Mouse (Mus musculus): ENCODE data around the gene Nans. TPM values are rescaled to one million over a fixed set of nuclear protein-coding genes. Genes with fewer than 3 reads are reported as not detected.

Nans gene
- polyA plus RNA-seq, 1 experiment from 2014 or later = 105 TPM

GRCm38 (mm10) chr4:46452855-46453719 is 36.0 kb upstream of the Nans start:
- H3K4me2 ChIP-seq = peak overlapping the region; percentile 81
- no peak for ATAC-seq (ENCODE audit: insufficient number of reproducible peaks, insufficient read depth, low FRiP score, low TSS enrichment, low read depth)
- H3K9me3 ChIP-seq = no peaks in the 10 kb centered on the region
- H3K4me1 ChIP-seq = peaks cover 47% of the 10 kb centered on the region
- 0 out of 2 replicates have a peak, but pooled peaks cover 9% of the 10 kb centered on the region for H3K36me3 ChIP-seq
- H3K27me3 ChIP-seq = no peaks in the 10 kb centered on the region
- H3K9ac ChIP-seq = peak overlapping the region; percentile 99
- peak overlapping the region; percentile 87 for H3K4me3 ChIP-seq
- 36% methylated on average over 13 of the region's 13 CpGs for WGBS
- H3K27ac ChIP-seq = peak overlapping the region; percentile 100

GRCm38 (mm10) chr4:46454097-46454864 is 34.8 kb upstream of the Nans start:
- Histone ChIP-seq H3K4me1 (peaks cover 47% of the 10 kb centered on the region), H3K4me2 (peak overlapping the region; percentile 81), H3K9me3 (no peaks in the 10 kb centered on the region), H3K9ac (no peak overlapping the region), H3K27me3 (no peaks in the 10 kb centered on the region), H3K27ac (no peak overlapping the region), H3K36me3 (0 out of 2 replicates have a peak, but pooled peaks cover 12% of the 10 kb centered on the region), H3K4me3 (peak overlapping the region; percentile 10; the same call in 1 of the 2 replicates)
- no peak for ATAC-seq (ENCODE audit: insufficient number of reproducible peaks, insufficient read depth, low FRiP score, low TSS enrichment, low read depth)
- 67% methylated on average over 5 of the region's 5 CpGs for WGBS

- Histone ChIP-seq H3K27ac (no peak overlapping the region), H3K9me3 (no peaks in the 10 kb centered on the region), H3K4me1 (peaks cover 42% of the 10 kb centered on the region), H3K4me3 (no peak overlapping the region), H3K9ac (peak overlapping the region; percentile 11; the same call in 1 of the 2 replicates), H3K4me2 (no peak overlapping the region), H3K36me3 (peaks cover 30% of the 10 kb centered on the region), H3K27me3 (no peaks in the 10 kb centered on the region)
- 56% methylated on average over 4 of the region's 4 CpGs for WGBS
- no peak for ATAC-seq (ENCODE audit: insufficient number of reproducible peaks, insufficient read depth, low FRiP score, low TSS enrichment, low read depth)
These were observed 32.3 kb upstream of the Nans start for GRCm38 (mm10) chr4:46456762-46457161.

- peaks cover 35% of the 10 kb centered on the region for H3K36me3 ChIP-seq
- 89% methylated on average over 3 of the region's 3 CpGs for WGBS
- no peak overlapping the region for H3K4me2 ChIP-seq
These were observed 31.9 kb upstream of the Nans start for GRCm38 (mm10) chr4:46457186-46457585.

GRCm38 (mm10) chr4:46458411-46458810 is 30.6 kb upstream of the Nans start:
- Histone ChIP-seq H3K4me1 (peaks cover 35% of the 10 kb centered on the region), H3K36me3 (peaks cover 47% of the 10 kb centered on the region), H3K4me3 (no peak overlapping the region), H3K27ac (no peak overlapping the region), H3K9ac (no peak overlapping the region), H3K27me3 (no peaks in the 10 kb centered on the region), H3K9me3 (no peaks in the 10 kb centered on the region), H3K4me2 (no peak overlapping the region)
- WGBS = 87% methylated on average over 2 of the region's 2 CpGs
- ATAC-seq (ENCODE audit: insufficient number of reproducible peaks, insufficient read depth, low FRiP score, low TSS enrichment, low read depth) = no peak

More at GRCm38 (mm10) chr4:46457186-46457585, 31.9 kb upstream of the Nans start:
- H3K27me3 ChIP-seq = no peaks in the 10 kb centered on the region
- H3K4me1 ChIP-seq = peaks cover 42% of the 10 kb centered on the region
- ATAC-seq (ENCODE audit: insufficient number of reproducible peaks, insufficient read depth, low FRiP score, low TSS enrichment, low read depth) = no peak
- H3K4me3 ChIP-seq = no peak overlapping the region
- peak overlapping the region; percentile 11; the same call in 1 of the 2 replicates for H3K9ac ChIP-seq
- H3K27ac ChIP-seq = no peak overlapping the region
- no peaks in the 10 kb centered on the region for H3K9me3 ChIP-seq

GRCm38 (mm10) chr4:46463130-46463830 is 25.8 kb upstream of the Nans start:
- Histone ChIP-seq H3K27ac (no peak overlapping the region), H3K27me3 (no peaks in the 10 kb centered on the region), H3K4me2 (no peak overlapping the region), H3K4me3 (no peak overlapping the region), H3K9ac (no peak overlapping the region), H3K4me1 (no peaks in the 10 kb centered on the region), H3K9me3 (no peaks in the 10 kb centered on the region), H3K36me3 (peaks cover 85% of the 10 kb centered on the region)
- ATAC-seq (ENCODE audit: insufficient number of reproducible peaks, insufficient read depth, low FRiP score, low TSS enrichment, low read depth) = no peak
- WGBS = 68% methylated on average over 7 of the region's 7 CpGs

- Histone ChIP-seq H3K4me1 (no peaks in the 10 kb centered on the region), H3K4me3 (no peak overlapping the region), H3K36me3 (peaks cover 98% of the 10 kb centered on the region), H3K27ac (no peak overlapping the region), H3K9me3 (no peaks in the 10 kb centered on the region), H3K4me2 (no peak overlapping the region), H3K9ac (no peak overlapping the region), H3K27me3 (no peaks in the 10 kb centered on the region)
- 90% methylated on average over 3 of the region's 3 CpGs for WGBS
- ATAC-seq (ENCODE audit: insufficient number of reproducible peaks, insufficient read depth, low FRiP score, low TSS enrichment, low read depth) = no peak
These were observed 23.3 kb upstream of the Nans start for GRCm38 (mm10) chr4:46465740-46466139.

GRCm38 (mm10) chr4:46475101-46475500 is 13.9 kb upstream of the Nans start:
- Histone ChIP-seq H3K9ac (no peak overlapping the region), H3K27me3 (no peaks in the 10 kb centered on the region), H3K4me3 (no peak overlapping the region), H3K4me1 (no peaks in the 10 kb centered on the region), H3K4me2 (no peak overlapping the region), H3K9me3 (no peaks in the 10 kb centered on the region), H3K27ac (no peak overlapping the region), H3K36me3 (peaks cover 84% of the 10 kb centered on the region)
- WGBS = 92% methylated on average over 5 of the region's 5 CpGs
- no peak for ATAC-seq (ENCODE audit: insufficient number of reproducible peaks, insufficient read depth, low FRiP score, low TSS enrichment, low read depth)

- Histone ChIP-seq H3K4me2 (no peak overlapping the region), H3K9ac (no peak overlapping the region), H3K27me3 (no peaks in the 10 kb centered on the region), H3K4me3 (no peak overlapping the region), H3K27ac (no peak overlapping the region), H3K9me3 (no peaks in the 10 kb centered on the region), H3K36me3 (peaks cover 46% of the 10 kb centered on the region), H3K4me1 (no peaks in the 10 kb centered on the region)
- 93% methylated on average over 2 of the region's 2 CpGs for WGBS
- no peak for ATAC-seq (ENCODE audit: insufficient number of reproducible peaks, insufficient read depth, low FRiP score, low TSS enrichment, low read depth)
These were observed 10.0 kb upstream of the Nans start for GRCm38 (mm10) chr4:46479081-46479480.

GRCm38 (mm10) chr4:46485696-46486417 is 3.2 kb upstream of the Nans start:
- H3K4me1 ChIP-seq = peaks cover 13% of the 10 kb centered on the region
- no peak overlapping the region for H3K9ac ChIP-seq
- H3K27me3 ChIP-seq = no peaks in the 10 kb centered on the region
- 44% methylated on average over 14 of the region's 14 CpGs for WGBS
- H3K4me2 ChIP-seq = no peak overlapping the region
- H3K27ac ChIP-seq = no peak overlapping the region
- ATAC-seq (ENCODE audit: insufficient number of reproducible peaks, insufficient read depth, low FRiP score, low TSS enrichment, low read depth) = no peak
- H3K9me3 ChIP-seq = no peaks in the 10 kb centered on the region
- H3K4me3 ChIP-seq = no peak overlapping the region
- no peaks in the 10 kb centered on the region for H3K36me3 ChIP-seq

GRCm38 (mm10) chr4:46487348-46487747 is 1.7 kb upstream of the Nans start:
- Histone ChIP-seq H3K4me3 (no peak overlapping the region), H3K27ac (no peak overlapping the region), H3K4me2 (no peak overlapping the region), H3K36me3 (peaks cover 8% of the 10 kb centered on the region; the same call in 1 of the 2 replicates), H3K9me3 (no peaks in the 10 kb centered on the region), H3K9ac (no peak overlapping the region), H3K27me3 (no peaks in the 10 kb centered on the region), H3K4me1 (peaks cover 17% of the 10 kb centered on the region)
- ATAC-seq (ENCODE audit: insufficient number of reproducible peaks, insufficient read depth, low FRiP score, low TSS enrichment, low read depth) = no peak
- WGBS = 90% methylated on average over 5 of the region's 5 CpGs
